Mouse (Mus musculus): ENCODE measurements around the gene Ptprn2.

GRCm38 (mm10) chr12:116460379-116461065 is 25.0 kb upstream of the Ptprn2 start:
- no peak for TF ChIP-seq CTCF (IDR thresholded peaks at IDR 0.05; ENCODE audit: borderline replicate concordance, extremely low read depth, insufficient read depth, insufficient read length)
- no peak for TF ChIP-seq POLR2A (IDR thresholded peaks at IDR 0.05; ENCODE audit: borderline replicate concordance, extremely low read depth, insufficient read depth, insufficient read length, poor library complexity, severe bottlenecking)
